In the genomic region with DNA sequence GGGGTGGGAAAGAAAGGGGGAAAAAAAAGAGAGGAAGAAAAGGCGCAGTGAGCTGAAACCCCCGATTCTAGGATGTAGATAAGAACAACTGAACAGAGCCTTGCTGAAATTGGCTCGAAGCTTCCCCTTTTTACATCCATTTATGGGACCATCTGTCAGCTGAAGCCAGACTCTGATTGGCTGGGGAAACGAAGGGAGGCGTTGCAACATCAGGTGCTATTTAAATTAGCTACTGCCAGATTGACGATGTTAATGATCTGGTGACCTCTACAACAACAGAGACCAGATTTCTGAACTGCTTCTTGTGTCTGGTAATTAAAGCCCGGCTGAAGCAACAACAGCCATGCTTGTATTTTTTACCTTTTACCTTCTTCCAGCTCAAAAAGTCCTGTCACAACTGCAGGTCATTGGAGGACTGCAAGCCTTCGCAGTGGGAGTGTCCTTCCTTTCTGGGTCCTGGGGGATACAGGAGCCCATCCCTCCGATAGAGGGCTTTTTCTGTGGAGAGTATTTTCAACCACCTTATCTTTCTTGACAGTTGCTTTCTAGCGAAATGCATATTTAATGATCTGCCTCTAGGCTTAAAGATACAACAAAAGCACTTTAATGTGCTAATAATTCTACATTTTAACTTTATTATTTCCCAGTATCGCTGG, we compare ENCODE assay signal across 8 mouse cellular contexts.
DNase-seq lines count a peak whose midpoint lies in the region.

No protein-coding gene starts in this region.

- intact Hi-C loops in left cerebral cortex, postnatal 36 days (cut with DNase I): loop anchor here (5.0 to 10.0 kb wide), 3 partner anchors 60 to 235 kb away; no protein-coding TSS in a partner anchor

- peak; percentile 2 for DNase-seq in adrenal gland, postnatal 10 days
- no peak for DNase-seq in adrenal gland, postnatal 14 days
- DNase-seq in cerebellum, adult 9-11 months: peak; percentile 87
- DNase-seq in frontal cortex, postnatal 36 days (ENCODE audit: low spot score in 2 of 2): peak; percentile 70 to 75
- peak; percentile 49 to 63 for DNase-seq in left cerebral cortex, postnatal 36 days (ENCODE audit: low spot score in 2 of 2)
- DNase-seq in right cerebral cortex, postnatal 25 days: peak; percentile 72
- no peak for DNase-seq in adrenal gland, postnatal 4 days (ENCODE audit: low spot score in 2 of 2)
- DNase-seq in ovary, postnatal 36 days (ENCODE audit: low spot score): no peak

Comparison
In these comparisons a context has a peak if more than half of its experiments do, and no peak if none do; other contexts are left out.
1. DNase-seq: peak in adrenal gland, postnatal 10 days (single experiment), cerebellum, adult 9-11 months (single experiment), frontal cortex, postnatal 36 days (2 of 2), left cerebral cortex, postnatal 36 days (2 of 2) and right cerebral cortex, postnatal 25 days (single experiment); none in adrenal gland, postnatal 14 days (single experiment), adrenal gland, postnatal 4 days (0 of 2) and ovary, postnatal 36 days (single experiment).